Mouse (Mus musculus): ENCODE measurements around the gene Grpr. TPM values are rescaled to one million over a fixed set of nuclear protein-coding genes. Genes with fewer than 3 reads are reported as not detected.

Grpr gene
- not detected in 2 replicates for polyA plus RNA-seq (2012; ENCODE audit: low replicate concordance)

DNA sequence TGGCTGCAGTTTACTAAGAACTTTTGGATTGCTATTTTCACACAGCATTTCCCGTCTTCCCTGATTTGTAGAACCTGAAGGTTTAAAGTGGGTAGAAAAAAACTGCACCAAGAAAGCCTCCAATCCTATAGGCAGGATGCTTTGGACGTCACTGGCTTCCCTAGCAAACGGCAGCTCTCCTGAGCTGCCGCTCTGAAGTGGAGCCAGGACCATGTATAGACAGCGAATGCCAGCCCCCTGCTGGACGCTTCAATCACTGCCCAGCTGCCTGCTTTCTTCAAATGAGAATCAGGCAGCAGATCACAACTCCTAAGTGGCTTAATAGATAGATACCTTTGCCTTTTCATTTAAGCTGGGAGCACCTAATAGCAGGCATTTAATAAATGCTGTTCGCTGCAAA is at the start of gene Grpr:
Gene Grpr, minus strand, starts transcription at position 12 of the 400 bp plus-strand sequence.

Other genes starting within 250 kb of the Grpr start
- gene Rnf138rt1, start 211.7 kb upstream of the Grpr start, polyA plus RNA-seq (2012; ENCODE audit: low replicate concordance) = not detected in 2 replicates

Data from leukemia stem cell, adult 10-12 weeks (primary cell).